Mouse (Mus musculus) T-helper 2 cell (primary cell): ENCODE results near the gene Hbp1.

ENCODE experiments used
- in situ Hi-C: fragments of 300-600 bp; cut with MboI, MseI; formaldehyde crosslinking; loops from one replicate; pipeline ENCODE4 v1.15.1; 2025; ENCODE audit warnings: high pct_unique_total_duplicates

Hbp1 gene

DNA sequence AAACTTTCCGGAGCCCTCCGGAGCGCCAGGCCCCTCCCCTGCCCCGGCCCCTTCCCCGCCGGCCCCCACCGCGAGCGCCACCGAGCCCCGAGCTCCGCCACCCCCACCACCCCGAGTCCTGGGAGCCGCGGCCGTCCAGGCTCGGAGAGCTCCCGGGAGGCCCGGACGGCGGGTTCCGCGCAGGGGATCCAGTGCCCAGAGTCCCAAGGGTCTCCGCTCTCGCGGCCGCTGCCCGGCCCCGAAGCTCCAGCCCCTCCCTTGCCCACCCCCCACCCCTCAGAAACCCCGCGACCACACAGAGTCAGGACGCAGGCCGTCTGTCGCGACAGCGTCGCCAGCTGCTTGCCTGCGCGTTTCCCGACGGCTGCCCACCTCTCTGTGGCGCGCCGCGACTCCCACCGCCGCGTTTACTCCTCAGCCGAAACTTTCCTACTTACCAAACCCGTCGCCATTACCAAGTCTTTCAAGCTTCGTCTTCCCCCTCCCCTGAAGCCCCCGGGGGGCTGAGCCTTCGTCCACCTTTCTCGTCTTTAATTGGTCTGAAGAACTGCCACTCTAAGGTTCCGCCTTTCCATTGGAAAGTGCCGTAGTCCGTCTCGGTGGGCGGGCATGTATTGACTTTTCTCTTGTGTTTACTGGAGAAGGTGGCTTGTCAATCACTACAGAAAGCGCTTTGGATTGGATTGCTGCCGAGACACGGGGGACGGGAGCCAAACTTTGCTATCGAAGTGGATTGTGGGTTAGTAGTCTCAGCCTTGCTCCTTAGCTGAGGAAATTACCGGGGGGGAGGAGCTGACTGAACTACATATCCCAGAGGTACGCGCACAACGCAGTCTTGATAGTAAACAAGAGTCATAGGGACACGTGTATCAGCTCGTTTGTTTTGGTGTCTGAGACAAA is at the start of gene Hbp1:
TSS of gene Hbp1 (minus strand) at position 777 of the 900 bp plus-strand sequence.
- in situ Hi-C loops, result loop anchor here (10.0 kb wide), 1 partner anchor 315 kb away; the partner anchor contains the start of gene Bcap29

DNA sequence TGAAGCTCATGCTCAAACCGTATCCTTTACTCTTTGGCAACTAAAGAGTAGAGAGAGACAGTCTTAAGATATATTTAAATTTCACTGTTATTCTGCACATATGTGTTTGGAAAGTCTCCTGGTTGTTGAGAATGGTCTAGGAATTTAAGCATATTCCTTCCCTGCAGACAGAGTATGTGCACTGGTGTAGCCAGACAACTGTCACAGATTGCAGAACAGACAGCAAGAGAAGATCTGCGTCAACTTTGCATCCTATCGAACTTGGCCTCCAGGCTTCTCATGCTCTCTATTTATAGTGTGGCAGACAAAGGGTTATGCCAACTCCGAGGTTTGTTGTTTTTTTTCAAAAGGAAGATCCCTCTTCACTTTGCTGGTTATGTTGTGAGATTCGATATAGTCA is 48.4 kb upstream of the Hbp1 start:
- in situ Hi-C loops, result no loop called here

DNA sequence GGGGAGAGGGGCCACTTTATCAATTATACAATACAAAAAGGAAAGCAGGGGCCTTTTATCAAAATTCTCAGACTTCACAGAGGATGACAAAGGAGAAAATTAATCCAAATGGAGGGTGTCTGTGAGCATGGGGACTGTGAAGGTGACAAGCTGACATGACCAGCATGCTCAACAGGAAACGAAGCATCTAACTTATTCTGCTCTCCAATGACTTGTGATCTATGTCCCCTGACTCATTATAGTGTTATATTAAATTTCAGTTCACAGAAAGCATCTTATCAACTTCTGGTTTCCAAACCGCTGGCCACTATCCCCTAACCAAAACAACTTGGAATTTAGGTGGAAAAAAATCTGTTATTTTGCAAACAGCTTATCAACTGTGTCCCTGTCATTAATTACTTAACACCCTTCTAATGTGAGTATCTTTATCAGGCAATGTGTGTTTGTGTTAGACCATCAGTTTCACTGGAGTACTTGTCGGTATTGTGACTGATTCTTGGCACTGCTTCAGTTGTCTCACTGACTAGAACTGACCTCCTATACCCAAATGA is 47.1 kb upstream of the Hbp1 start:
- in situ Hi-C loops, result no loop called here

DNA sequence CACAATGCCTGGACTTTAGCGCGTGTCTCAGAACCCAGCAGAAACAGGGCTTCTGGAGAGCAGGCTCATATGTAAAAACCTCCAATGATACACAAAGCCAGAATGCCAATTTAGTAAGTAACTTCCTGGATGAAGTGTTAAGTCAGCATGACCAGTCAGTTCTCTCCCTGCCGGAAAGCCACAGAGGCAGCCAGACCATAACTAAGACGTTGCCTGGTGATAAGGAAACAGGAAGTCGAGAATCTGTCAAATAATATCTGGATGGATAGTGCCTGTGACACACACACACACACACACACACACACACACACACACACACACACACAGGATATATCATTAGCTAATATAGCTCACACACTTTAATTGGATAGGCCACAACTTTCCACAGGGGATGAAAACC is 46.5 kb upstream of the Hbp1 start:
- in situ Hi-C loops, result no loop called here

GRCm38 (mm10) chr12:31990575-31990974 is 40.2 kb upstream of the Hbp1 start:
- in situ Hi-C loops, result no loop called here

DNA sequence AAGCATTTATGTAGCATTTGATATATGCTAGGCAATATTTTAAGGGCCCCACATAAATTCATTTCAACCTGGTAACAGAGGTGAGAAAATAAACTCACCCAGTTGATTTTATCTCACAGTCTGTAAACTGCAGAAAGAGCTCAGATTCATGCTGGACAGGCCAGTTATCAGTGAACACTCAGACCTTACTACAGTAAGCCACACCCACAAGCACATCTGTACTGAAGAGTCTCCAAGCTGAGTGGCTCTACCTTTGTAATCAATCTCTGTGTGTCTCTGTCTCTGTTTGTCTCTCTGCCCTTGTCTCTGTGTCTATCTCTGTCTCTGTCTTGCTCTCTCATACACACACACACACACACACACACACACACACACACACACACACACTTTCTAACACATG is 39.4 kb upstream of the Hbp1 start:
- in situ Hi-C loops, result no loop called here

GRCm38 (mm10) chr12:31986463-31986862 is 36.1 kb upstream of the Hbp1 start:
- in situ Hi-C loops, result no loop called here

- in situ Hi-C loops, result no loop called here
Observed at GRCm38 (mm10) chr12:31985738-31986137, 35.4 kb upstream of the Hbp1 start.

- in situ Hi-C loops, result no loop called here
Observed at GRCm38 (mm10) chr12:31984664-31985063, 34.3 kb upstream of the Hbp1 start.

DNA sequence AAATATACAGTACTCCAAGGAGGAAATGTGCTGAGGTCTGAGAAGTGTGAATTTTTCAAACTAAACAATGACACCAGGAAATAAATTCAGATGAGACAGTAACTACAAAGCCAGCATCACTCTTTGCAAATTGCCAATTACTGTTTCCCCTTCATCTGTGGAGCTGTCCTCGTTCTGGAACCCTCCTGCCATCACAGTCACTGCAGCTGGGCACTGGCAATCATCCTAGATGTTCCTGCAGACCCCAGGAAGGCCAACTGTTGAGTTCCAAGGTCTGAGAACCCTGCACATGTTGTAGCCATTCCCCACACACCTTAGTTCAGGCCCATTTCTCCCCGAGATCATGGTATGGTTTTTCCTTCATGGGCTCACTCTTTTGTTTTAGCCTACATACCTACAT is 33.9 kb upstream of the Hbp1 start:
- in situ Hi-C loops, result no loop called here

DNA sequence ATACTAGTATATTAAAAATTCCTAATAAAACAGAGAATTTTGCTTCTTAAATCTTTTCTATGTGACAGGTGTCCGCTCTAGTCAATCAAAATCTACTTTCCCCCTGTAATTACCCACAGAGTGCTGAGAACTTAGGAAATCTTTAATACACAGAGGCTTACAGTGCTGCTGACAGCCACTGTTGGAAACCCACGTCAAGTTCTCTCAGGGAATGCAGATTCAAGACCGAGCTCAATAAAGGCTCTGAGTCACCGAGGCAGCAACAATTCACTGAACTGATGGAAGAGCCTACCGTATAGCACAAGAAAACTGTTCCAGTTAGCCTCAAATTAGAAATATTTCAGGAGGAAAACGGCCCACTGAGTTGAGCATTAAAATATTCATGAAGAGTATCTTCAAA is 33.4 kb upstream of the Hbp1 start:
- in situ Hi-C loops, result no loop called here

DNA sequence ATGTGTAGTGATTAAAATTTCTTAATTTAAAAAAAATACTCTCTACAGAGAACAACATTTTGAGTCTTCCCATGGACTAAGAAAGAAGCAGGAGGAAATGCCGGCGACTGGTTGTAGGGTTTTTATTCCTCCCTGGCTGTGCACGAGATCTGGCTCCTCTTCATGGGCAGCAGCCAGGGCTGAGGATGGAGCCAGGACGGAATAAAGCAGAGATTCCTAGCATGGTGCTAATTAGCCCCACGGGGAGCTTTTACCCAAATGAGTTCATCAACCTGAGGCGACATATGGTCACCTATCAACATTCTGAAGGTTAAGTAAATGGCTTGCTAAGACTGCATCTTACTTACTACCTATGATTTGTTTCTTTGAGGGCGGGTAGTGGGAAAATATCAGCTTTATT is 32.9 kb upstream of the Hbp1 start:
- in situ Hi-C loops, result no loop called here

DNA sequence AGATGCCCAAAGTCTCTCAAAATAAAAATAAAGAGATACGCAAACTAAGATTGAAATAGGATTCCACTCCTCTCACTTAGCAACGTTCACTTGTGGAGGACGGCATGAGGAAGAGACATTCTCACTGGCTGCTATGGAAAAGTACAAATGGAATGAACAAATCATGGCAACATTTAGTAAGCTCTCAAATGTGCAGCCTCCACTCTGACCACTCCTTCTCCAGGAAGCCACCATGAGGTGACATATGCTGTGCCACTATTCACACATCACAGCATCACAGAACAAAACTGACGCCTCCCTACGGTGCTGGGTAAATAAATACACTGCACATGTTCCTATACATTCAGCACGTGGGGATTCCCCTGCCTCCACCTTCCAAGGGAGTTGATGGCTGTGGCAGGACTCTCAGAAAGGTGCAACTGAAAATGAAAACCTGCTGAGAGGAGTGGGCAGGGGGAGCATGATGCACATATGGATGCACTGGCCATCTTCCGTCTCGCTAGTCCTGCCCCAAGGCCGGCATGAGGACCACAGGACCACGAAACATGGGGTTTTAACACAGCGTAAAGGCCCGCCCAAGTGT is 27.4 kb upstream of the Hbp1 start:
- in situ Hi-C loops, result no loop called here

GRCm38 (mm10) chr12:31976544-31976943 is 26.2 kb upstream of the Hbp1 start:
- in situ Hi-C loops, result no loop called here

DNA sequence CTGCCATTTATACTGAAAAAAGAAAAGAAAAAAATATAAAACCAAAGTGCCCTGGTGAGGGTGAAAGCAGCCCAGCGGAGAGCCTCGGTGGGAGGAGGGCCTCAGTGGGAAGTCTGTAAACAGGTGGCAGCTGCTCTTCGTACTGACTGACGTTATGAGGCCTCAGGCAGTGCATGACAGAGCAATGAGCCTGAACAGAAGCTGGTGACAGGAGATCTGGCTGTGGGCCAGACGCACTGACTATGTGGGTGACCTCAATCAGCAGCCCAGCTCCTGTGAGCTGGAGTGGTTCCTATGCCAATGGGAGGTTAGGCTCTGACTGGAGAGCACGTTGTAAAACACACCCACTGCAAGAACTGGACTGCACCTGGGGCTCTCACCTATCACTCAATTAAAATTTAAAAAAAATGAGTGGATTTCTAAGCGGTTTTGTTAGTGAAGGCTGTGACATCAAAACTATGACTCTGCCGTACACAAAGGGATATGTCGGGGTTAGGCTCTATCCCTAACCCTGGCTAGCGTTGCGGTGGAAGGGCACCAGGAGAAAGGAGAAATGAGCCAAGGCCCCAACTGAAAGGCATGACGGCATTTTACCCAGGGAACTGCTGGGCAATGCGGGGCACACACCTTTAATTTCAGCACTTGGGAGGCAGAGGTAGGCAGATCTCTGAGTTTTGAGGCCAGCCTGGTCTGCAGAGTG is 23.3 kb upstream of the Hbp1 start:
- in situ Hi-C loops, result no loop called here

GRCm38 (mm10) chr12:31971547-31971946 is 21.2 kb upstream of the Hbp1 start:
- in situ Hi-C loops, result no loop called here

DNA sequence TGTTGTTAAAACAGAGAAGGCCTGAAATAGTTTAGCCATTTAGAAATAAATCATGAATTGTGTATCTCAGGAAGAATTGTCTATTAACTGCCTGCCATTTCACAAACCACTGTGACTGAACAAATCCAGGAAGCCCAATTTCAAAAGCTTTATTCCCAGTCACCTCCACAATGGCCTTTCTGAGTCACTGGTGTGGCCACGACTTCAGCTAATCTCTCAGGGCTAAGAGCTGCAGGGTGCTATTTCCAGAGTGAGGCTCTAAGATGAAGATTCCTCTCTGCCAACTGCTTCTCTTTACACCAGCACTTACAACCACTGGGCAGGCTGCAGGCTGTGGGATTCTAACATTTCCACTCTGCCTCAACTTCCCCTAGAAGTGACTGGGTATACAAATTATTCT is 18.8 kb upstream of the Hbp1 start:
- in situ Hi-C loops, result loop anchor here (5.0 kb wide), 2 partner anchors 178 to 278 kb away; no protein-coding TSS in a partner anchor

DNA sequence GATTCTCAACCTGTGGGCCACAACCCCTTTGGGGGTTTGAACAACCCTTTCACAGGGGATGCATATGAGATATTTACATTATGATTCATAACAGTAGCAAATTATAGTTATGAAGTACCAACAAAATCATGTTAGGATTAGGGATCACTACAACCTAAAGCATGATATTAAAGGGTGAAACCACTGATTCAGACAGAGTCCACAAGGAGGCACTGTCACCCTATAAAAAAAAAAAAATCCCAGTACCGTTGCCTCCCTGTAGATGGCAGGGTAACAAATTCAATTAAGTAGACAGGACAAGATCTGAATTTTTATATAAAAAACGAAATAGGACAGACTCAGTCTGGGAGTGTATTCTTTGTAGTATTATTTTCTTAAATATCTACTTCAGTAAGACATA is 17.2 kb upstream of the Hbp1 start:
- in situ Hi-C loops, result loop anchor here (5.0 kb wide), 2 partner anchors 180 to 280 kb away; no protein-coding TSS in a partner anchor

DNA sequence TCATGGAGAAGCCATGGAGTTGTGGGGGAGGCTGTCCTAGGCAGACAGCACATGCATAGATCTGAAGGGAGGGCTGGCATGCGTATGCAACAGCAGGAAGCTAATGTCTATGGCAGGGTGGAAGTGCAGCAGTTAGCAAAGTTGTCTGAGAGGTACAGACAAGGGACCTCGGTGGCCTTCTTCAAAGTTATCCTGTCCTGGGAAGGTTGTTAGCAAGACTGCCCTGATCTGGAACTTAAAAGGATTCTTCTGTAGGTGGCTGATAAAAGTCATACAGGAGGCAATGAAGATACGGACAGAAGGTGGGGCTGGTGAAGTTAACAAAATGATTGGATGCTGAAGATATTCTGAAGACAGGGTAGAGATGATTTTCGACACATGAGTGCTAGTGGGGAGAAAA is 16.1 kb upstream of the Hbp1 start:
- in situ Hi-C loops, result loop anchor here (5.0 kb wide), 2 partner anchors 181 to 281 kb away; no protein-coding TSS in a partner anchor

- in situ Hi-C loops, result loop anchor here (5.0 kb wide), 2 partner anchors 182 to 282 kb away; no protein-coding TSS in a partner anchor
Observed at GRCm38 (mm10) chr12:31965517-31966212, 15.3 kb upstream of the Hbp1 start.

DNA sequence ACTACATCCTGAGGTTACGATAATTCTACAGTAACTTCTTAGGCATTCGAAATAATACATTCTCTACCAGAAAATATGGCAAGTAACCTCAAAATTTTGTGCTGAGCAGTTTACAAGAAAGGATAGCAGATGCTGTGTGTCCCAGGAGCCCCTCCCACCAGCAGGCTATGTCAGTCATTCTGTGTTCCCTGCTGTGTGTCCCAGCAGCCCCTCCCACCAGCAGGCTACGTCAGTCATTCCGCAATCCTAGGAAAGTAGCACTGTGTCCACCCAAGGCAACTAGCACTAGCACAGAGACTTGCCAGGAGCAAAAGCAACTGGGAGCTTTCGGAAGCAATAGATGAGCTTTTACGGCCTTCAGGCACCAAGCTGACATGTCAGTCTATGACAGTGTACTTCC is 13.7 kb upstream of the Hbp1 start:
- in situ Hi-C loops, result no loop called here
